Mouse (Mus musculus) thymus, adult 2 months (tissue): ENCODE data around the gene Ttll8.

ENCODE experiments used
- CTCF ChIP-seq: fragments of 200-500 bp; IDR thresholded peaks from 2 replicates; pipeline ENCODE4 v1.5.1; 2012; ENCODE audit warnings: mild to moderate bottlenecking, control low read depth, low read length, moderate library complexity, borderline replicate concordance; ENCODE audit not compliant: control insufficient read depth, poor library complexity, insufficient read depth; ENCODE audit errors: extremely low read depth
- POLR2A ChIP-seq: fragments of 200-500 bp; IDR thresholded peaks from 2 replicates; pipeline ENCODE4 v1.6.1; 2012; ENCODE audit warnings: mild to moderate bottlenecking, low read length, control low read depth, moderate library complexity; ENCODE audit not compliant: control insufficient read depth, poor library complexity, insufficient read depth; ENCODE audit errors: extremely low read depth

GRCm38 (mm10) chr15:89001245-89001644, 47.0 kb upstream of the Ttll8 start:
- TF ChIP-seq CTCF: no peak
- no peak for TF ChIP-seq POLR2A
